Mouse (Mus musculus) forebrain, embryonic 15.5 days (tissue): ENCODE results near the gene Dock1. TPM values are rescaled to one million over a fixed set of nuclear protein-coding genes. Genes with fewer than 3 reads are reported as not detected.

ENCODE experiments used
- ATAC-seq: fragments of 200-750 bp; cut with Nextera tagmentation; replicated peaks from 2 replicates; pipeline ENCODE4 v1.8.0; 2017; ENCODE audit warnings: mild to moderate bottlenecking, moderate TSS enrichment, moderate library complexity
- H3K27ac ChIP-seq: fragments of 300-500 bp; sonication (generic); replicated peaks from 2 replicates; pipeline ENCODE4 v1.5.1; 2015; ENCODE audit warnings: mild to moderate bottlenecking, inconsistent platforms
- H3K27me3 ChIP-seq: fragments of 300-500 bp; sonication (generic); 2 replicates; pipeline ENCODE4 v1.6.1; 2015; ENCODE audit warnings: inconsistent platforms
- H3K36me3 ChIP-seq: fragments of 300-500 bp; sonication (generic); 2 replicates; pipeline ENCODE4 v1.6.1; 2015; ENCODE audit warnings: mild to moderate bottlenecking, inconsistent platforms
- H3K4me1 ChIP-seq: fragments of 300-500 bp; sonication (generic); 2 replicates; pipeline ENCODE4 v1.6.1; 2015; ENCODE audit warnings: inconsistent platforms
- H3K4me2 ChIP-seq: fragments of 300-500 bp; sonication (generic); replicated peaks from 2 replicates; pipeline ENCODE4 v1.6.1; 2015; ENCODE audit warnings: mild to moderate bottlenecking, inconsistent platforms
- H3K4me3 ChIP-seq: fragments of 300-500 bp; sonication (generic); 2 replicates; pipeline ENCODE4 v1.5.1; 2015; ENCODE audit warnings: mild to moderate bottlenecking, inconsistent platforms
- H3K9ac ChIP-seq: fragments of 300-500 bp; sonication (generic); replicated peaks from 2 replicates; pipeline ENCODE4 v1.6.1; 2015; ENCODE audit warnings: mild to moderate bottlenecking, inconsistent platforms
- H3K9me3 ChIP-seq: fragments of 300-500 bp; sonication (generic); 2 replicates; pipeline ENCODE4 v1.6.1; 2016; ENCODE audit warnings: inconsistent platforms
- WGBS: fragments of 180-500 bp; shearing (Covaris S2); methylation state at CpG from one replicate; pipeline ENCODE4 v1.1.7; 2015; ENCODE audit warnings: mixed read lengths; 5-methylcytosine and 5-hydroxymethylcytosine counted together
- polyA plus RNA-seq: library from polyadenylated mRNA; unstranded; fragments of >200 nt; fragmentation: Nextera tagmentation; extraction: Ambion mirVana; gene quantifications from 2 replicates; pipeline ENCODE4 v1.2.1, GENCODE M21; 2015

Gene Dock1
- polyA plus RNA-seq, 1 experiment from 2014 or later, result 7.7 TPM

DNA sequence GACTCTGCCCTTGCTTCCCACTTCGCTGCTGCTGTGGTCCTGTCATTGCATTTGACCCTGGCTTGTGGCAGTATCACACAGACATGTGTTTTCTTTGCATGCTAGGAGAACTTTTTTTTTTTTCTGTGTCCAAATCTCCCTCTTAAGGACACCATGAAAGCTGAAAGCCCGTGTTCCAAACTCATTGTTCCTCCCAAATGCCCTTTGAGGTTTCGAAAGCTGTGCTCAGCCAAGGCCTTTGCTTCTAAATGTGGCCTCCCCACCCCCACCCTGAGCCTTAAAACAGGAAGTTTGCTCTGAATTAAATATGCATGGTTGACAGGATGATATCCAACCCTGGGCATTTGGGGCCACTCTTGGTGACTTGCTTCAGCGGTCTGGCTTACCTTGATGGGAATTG lies 27.0 kb downstream of the Dock1 start:
- Histone ChIP-seq H3K9me3 (no peaks in the 10 kb centered on the region), H3K36me3 (no peaks in the 10 kb centered on the region), H3K4me2 (no peak overlapping the region), H3K27me3 (no peaks in the 10 kb centered on the region), H3K27ac (no peak overlapping the region), H3K4me3 (no peak overlapping the region), H3K4me1 (0 out of 2 replicates have a peak, but pooled peaks cover 3% of the 10 kb centered on the region), H3K9ac (no peak overlapping the region)
- ATAC-seq, result no peak
- 65% methylated on average over 4 of the region's 4 CpGs for WGBS

DNA sequence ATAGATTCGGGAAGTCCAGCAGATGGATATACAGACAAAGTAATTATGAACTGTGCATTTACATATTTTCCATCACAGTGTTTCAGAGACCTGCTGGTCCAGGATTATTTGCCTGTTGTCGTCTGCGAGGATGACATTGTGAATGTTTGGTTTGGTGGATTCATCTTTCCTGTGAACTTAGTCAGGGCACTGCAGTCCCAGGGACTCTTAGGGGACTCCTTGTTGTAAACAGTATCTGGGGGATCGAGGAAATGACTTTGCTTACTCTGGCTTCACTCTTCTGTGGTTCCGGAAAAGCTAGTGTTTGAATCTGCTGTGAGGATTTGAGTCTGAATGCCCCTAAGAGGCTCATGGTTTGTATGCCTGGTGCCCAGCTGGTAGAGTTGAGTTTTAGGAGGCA lies 27.8 kb downstream of the Dock1 start:
- Histone ChIP-seq H3K9me3 (no peaks in the 10 kb centered on the region), H3K4me3 (no peak overlapping the region), H3K27ac (no peak overlapping the region), H3K9ac (no peak overlapping the region), H3K4me2 (no peak overlapping the region), H3K4me1 (0 out of 2 replicates have a peak, but pooled peaks cover 3% of the 10 kb centered on the region), H3K36me3 (no peaks in the 10 kb centered on the region), H3K27me3 (no peaks in the 10 kb centered on the region)
- no peak for ATAC-seq
- WGBS, result 92% methylated on average over 5 of the region's 5 CpGs

DNA sequence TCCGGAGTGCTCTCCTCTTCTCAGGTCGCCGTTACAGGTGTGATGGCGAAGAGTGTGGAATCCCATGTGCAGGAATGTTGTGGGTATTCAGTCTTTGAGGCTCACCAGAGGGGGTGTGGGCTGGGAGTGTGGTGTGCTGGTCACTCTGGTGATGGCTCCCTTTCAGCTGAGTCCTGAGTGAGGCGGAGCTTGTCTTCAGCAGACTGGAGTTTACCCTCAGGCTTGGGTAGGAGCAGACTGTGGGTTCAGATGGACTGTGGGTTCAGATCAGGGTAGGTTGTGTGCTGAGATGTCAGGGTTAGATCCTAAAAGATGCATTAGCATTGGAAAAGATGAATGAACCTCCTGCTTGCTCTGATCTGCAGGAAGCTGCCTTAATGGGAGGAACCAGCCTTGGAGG lies 29.5 kb downstream of the Dock1 start:
- WGBS, result 75% methylated on average over 5 of the region's 5 CpGs

DNA sequence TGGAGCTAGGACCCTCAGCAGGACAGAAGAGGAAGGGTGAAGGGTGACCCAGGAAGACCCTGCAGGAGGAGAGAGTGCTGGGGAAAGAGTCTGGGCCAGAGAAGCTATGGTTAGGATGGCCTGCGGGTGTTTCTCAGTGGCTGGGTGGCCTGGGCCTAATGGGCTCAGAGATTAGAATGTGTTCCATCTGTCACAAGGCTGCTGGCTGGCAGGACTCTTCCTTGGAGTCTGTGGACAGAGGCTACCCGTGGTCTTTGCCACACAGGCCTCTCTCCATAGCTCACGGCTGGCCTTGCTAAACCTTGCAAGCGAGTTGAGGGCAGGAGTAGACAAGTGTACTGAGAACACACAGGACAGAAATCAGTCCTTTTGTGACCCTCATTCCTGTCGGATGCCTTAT lies 32.0 kb downstream of the Dock1 start:
- Histone ChIP-seq H3K36me3 (no peaks in the 10 kb centered on the region), H3K9ac (no peak overlapping the region), H3K9me3 (no peaks in the 10 kb centered on the region), H3K27me3 (no peaks in the 10 kb centered on the region), H3K4me1 (0 out of 2 replicates have a peak, but pooled peaks cover 3% of the 10 kb centered on the region), H3K27ac (no peak overlapping the region), H3K4me2 (no peak overlapping the region), H3K4me3 (no peak overlapping the region)
- 82% methylated on average over 5 of the region's 5 CpGs for WGBS
- ATAC-seq, result no peak

More for the DNA sequence above, 29.5 kb downstream of the Dock1 start:
- Histone ChIP-seq H3K27ac (no peak overlapping the region), H3K36me3 (no peaks in the 10 kb centered on the region), H3K4me3 (no peak overlapping the region), H3K9me3 (no peaks in the 10 kb centered on the region), H3K4me2 (no peak overlapping the region), H3K27me3 (no peaks in the 10 kb centered on the region), H3K9ac (no peak overlapping the region), H3K4me1 (0 out of 2 replicates have a peak, but pooled peaks cover 3% of the 10 kb centered on the region)
- ATAC-seq, result no peak

DNA sequence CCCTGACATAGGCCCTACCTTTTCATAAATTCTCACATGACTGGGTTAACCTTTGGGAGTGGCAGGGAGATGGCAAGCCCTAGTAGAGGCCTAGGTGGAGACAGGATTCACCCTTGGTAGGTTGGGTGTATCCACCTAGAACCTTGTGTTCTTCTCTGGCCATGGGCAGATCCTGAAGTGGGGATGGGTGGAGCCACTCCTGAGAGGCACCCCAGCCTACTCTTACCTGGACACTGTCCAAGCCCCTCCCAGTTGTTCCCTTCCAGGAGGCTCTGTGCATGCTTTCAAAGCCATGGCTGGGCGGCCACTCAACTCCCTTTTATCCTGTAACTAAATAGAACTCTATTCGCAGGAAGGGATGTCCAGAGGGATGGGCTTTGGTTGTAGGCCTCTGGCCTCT lies 33.2 kb downstream of the Dock1 start:
- Histone ChIP-seq H3K9ac (no peak overlapping the region), H3K4me3 (no peak overlapping the region), H3K9me3 (no peaks in the 10 kb centered on the region), H3K27me3 (no peaks in the 10 kb centered on the region), H3K27ac (no peak overlapping the region), H3K4me2 (no peak overlapping the region), H3K4me1 (0 out of 2 replicates have a peak, but pooled peaks cover 5% of the 10 kb centered on the region), H3K36me3 (no peaks in the 10 kb centered on the region)
- 69% methylated on average over 2 of the region's 2 CpGs for WGBS
- no peak for ATAC-seq

DNA sequence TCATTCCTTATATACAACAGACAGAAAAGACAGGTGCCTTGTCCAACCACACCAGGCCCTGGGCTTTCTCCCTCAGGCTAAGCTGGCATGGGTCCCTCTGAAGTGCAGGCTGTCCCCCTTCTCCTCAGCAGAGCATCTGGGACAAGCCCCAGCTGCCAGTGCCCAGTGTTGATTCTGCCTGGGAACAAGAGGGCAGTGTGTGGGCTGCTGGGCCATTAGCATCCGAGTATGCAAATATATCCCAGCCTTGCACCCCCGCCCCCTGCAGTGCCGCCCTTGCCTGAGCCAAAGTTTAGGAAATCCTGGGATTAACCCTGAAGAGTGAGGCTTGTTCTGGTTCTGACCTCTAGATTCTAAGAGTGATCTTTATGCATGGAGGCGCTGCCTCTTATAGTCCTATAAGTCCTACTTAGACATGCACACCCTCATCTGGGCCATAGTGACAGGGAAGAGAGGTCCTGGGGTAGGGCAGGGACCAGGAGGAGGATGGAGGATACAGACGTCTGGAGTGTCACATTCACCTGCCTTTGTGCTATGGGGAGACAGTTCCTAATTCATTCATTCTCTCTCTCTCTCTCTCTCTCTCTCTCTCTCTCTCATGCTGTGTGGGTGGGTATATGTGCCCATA lies 38.9 kb downstream of the Dock1 start:
- WGBS, result 10% methylated on average over 5 of the region's 5 CpGs
- H3K9ac ChIP-seq, result no peak overlapping the region
- H3K4me2 ChIP-seq, result no peak overlapping the region
- H3K9me3 ChIP-seq, result no peaks in the 10 kb centered on the region
- H3K27me3 ChIP-seq, result no peaks in the 10 kb centered on the region
- no peaks in the 10 kb centered on the region for H3K36me3 ChIP-seq
- ATAC-seq, result peak; percentile 95
- no peak overlapping the region for H3K4me3 ChIP-seq
- peak overlapping the region; percentile 20; the same call in 1 of the 2 replicates for H3K27ac ChIP-seq
- peaks cover 11% of the 10 kb centered on the region for H3K4me1 ChIP-seq

DNA sequence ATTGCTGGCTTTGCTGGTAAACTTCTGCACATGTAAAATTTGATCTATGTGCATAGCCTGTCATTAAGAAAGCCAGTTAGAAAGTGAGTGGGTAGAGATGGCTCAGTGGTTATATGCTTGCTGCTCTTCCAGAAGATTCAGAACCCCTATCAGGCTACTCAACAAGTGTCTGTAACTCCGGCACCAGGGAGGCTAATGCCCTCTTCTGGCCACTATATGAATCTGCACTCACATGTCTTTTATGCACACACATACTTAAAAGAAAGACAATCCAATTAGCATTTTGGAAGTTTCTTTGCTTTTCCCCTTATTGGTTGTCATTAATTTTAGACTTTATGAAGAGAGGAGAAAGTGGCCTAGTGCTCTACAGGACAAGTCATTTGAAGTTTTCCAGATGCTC lies 41.1 kb downstream of the Dock1 start:
- Histone ChIP-seq H3K9ac (no peak overlapping the region), H3K27ac (no peak overlapping the region), H3K36me3 (no peaks in the 10 kb centered on the region), H3K4me1 (peaks cover 11% of the 10 kb centered on the region), H3K27me3 (no peaks in the 10 kb centered on the region), H3K4me2 (no peak overlapping the region), H3K4me3 (no peak overlapping the region), H3K9me3 (no peaks in the 10 kb centered on the region)
- WGBS, result 90% methylated on average over 1 of the region's 1 CpGs
- ATAC-seq, result no peak

DNA sequence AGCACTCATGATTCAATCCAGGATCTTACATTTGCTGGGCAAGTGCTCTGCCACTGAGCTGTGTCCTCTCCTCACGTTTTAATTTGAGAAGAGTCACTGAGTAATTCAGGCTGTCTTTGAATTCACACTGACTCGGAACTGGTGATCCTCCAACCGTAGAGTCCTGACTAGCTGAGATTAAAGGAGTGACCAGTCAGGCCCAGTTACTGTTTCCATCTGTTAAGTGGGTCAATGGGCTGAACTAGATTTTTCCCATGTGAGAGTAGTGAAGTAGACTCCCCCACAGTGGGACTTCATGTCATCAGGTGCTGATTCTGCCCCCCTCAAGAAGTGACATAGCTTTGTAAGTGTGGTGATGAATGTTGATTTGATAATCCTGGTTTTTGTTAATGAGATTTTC lies 49.0 kb downstream of the Dock1 start:
- H3K4me3 ChIP-seq, result no peak overlapping the region
- H3K4me1 ChIP-seq, result peaks cover 10% of the 10 kb centered on the region
- ATAC-seq, result no peak
- H3K9me3 ChIP-seq, result no peaks in the 10 kb centered on the region
- H3K4me2 ChIP-seq, result no peak overlapping the region
- no peaks in the 10 kb centered on the region for H3K27me3 ChIP-seq
- H3K36me3 ChIP-seq, result no peaks in the 10 kb centered on the region
- 83% methylated on average over 3 of the region's 3 CpGs for WGBS
- H3K9ac ChIP-seq, result no peak overlapping the region
- no peak overlapping the region for H3K27ac ChIP-seq

DNA sequence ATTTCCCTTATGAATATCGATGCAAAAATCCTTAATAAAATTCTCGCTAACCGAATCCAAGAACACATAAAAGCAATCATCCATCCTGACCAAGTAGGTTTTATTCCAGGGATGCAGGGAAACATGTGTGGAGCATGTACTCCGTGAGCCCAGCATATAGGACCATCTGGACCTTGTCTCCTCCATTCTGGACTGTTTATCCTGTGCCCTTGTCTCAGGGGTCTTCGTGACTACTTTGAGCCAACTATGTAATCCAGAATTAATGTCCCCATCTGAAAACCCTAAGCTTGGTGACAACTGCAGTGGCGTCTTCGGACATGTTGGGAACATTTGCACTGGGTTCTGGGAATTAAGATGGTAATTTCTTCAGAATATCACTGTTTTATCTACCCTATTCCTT lies 51.9 kb downstream of the Dock1 start:
- Histone ChIP-seq H3K36me3 (no peaks in the 10 kb centered on the region), H3K4me1 (peaks cover 36% of the 10 kb centered on the region), H3K4me3 (no peak overlapping the region), H3K4me2 (no peak overlapping the region), H3K27me3 (no peaks in the 10 kb centered on the region), H3K27ac (no peak overlapping the region), H3K9me3 (no peaks in the 10 kb centered on the region), H3K9ac (no peak overlapping the region)
- 97% methylated on average over 7 of the region's 7 CpGs for WGBS
- ATAC-seq, result no peak

DNA sequence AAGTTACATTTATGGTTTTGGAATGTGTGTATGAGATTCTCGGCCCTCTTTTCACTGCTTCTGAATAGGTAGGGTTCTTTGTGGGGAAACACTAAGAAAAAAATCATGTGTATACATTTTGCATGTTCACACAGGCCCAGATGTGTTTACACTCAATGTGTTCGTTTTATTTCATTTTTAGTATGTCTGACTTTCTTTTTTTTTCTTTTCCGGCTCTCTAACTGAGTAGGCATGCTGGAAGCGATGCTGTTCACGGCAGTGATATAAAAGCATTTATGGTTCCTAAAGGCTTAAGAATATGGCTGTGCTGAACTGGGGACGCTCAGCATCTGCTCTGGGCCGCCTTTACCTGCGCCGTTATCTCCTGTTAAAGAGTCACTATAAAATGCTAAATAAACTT lies 52.5 kb downstream of the Dock1 start:
- Histone ChIP-seq H3K27me3 (no peaks in the 10 kb centered on the region), H3K27ac (no peak overlapping the region), H3K4me3 (no peak overlapping the region), H3K9me3 (no peaks in the 10 kb centered on the region), H3K4me2 (no peak overlapping the region), H3K4me1 (peaks cover 36% of the 10 kb centered on the region), H3K36me3 (no peaks in the 10 kb centered on the region), H3K9ac (no peak overlapping the region)
- 84% methylated on average over 9 of the region's 9 CpGs for WGBS
- ATAC-seq, result no peak

DNA sequence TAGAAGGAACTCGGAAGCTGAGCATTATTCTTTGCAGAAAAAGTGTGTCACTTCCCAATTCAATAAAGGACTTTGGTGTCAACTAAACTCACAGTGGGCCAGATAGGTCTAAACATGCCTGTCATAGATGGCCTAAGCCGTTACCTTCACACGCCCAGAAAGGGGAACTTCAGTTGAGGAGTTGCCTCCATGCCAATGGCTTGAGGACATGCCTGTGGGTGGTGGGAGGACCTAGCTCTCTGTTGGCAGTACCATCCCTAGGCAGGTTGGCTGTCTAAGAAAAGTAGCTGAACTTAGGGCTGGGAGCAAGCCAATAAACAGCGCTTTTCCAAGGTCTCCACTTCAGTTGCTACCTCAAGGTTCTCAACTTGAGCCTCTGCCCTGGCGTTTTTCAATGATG lies 53.1 kb downstream of the Dock1 start:
- peaks cover 36% of the 10 kb centered on the region for H3K4me1 ChIP-seq
- no peak overlapping the region for H3K27ac ChIP-seq
- H3K27me3 ChIP-seq, result no peaks in the 10 kb centered on the region
- no peak overlapping the region for H3K4me2 ChIP-seq
- no peak overlapping the region for H3K4me3 ChIP-seq
- ATAC-seq, result no peak
- no peak overlapping the region for H3K9ac ChIP-seq
- no peaks in the 10 kb centered on the region for H3K36me3 ChIP-seq
- H3K9me3 ChIP-seq, result no peaks in the 10 kb centered on the region
- WGBS, result 92% methylated on average over 5 of the region's 5 CpGs

DNA sequence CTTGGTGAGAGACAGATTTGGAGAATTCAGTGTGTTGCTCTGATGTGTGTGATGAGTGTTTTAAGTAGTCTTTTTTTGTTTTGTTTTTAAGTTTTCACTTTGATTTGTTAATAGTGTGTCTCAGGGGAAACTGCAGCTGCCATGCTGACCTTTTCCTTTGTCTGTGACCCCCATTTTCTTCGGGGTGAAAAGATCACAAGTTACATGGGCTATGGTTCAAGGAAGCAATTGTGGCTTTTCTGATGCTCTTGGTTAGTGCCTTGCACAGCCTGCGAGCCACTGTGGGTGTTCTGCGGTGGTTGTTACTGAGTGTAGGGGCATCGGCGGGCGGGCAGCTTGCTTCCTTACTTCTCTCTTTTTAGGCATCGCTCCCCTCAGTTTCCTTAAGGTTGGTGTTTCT lies 54.4 kb downstream of the Dock1 start:
- Histone ChIP-seq H3K36me3 (no peaks in the 10 kb centered on the region), H3K4me2 (peak overlapping the region; percentile 29), H3K4me1 (peaks cover 36% of the 10 kb centered on the region), H3K27ac (peak overlapping the region; percentile 83), H3K9ac (no peak overlapping the region), H3K27me3 (no peaks in the 10 kb centered on the region), H3K4me3 (no peak overlapping the region), H3K9me3 (no peaks in the 10 kb centered on the region)
- ATAC-seq, result no peak
- WGBS, result 27% methylated on average over 7 of the region's 7 CpGs
